Mouse (Mus musculus): ENCODE measurements around the gene Ormdl2.

DNA sequence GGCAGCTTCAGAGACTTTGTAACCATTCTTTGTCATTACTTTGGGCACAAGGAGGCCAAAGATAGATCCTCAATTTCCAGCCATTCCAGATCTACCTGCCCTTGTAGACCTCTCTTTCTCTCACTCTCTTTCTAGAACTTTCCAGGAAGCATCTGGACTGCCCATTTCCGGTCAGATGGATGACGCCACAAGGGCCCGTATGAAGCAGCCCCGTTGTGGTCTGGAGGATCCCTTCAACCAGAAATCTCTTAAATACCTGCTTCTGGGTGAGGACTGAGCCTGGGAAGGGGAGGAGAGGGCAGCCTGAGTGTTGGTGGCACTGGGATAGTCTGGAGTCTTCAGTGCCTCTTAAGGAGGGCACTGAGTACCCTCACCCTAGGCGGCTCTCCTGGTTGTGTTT is 27.1 kb downstream of the Ormdl2 start:
- TF ChIP-seq POLR2A (IDR thresholded peaks at IDR 0.05; ENCODE audit: borderline replicate concordance, extremely low read depth, insufficient read depth, insufficient read length, poor library complexity, severe bottlenecking) (no peak), CTCF (IDR thresholded peaks at IDR 0.05; ENCODE audit: borderline replicate concordance, extremely low read depth, insufficient read depth, insufficient read length) (no peak)

Measured in brain, embryonic 14.5 days (tissue).